Mouse (Mus musculus) natural killer cell, adult 2 months (primary cell): ENCODE measurements around the gene Plgrkt.

Experiments
- DNase-seq, 2 experiments: peaks; one replicate each; pipeline ENCODE4 v3.0.0; 2022; ENCODE audit warnings: low spot score in 2 of 2

Gene Plgrkt

GRCm38 (mm10) chr19:29354895-29355877, 12.0 kb downstream of the Plgrkt start:
- DNase-seq, result peak; percentile 78 to 88

- DNase-seq, result no peak
These were observed 16.2 kb downstream of the Plgrkt start for GRCm38 (mm10) chr19:29350991-29351390.

GRCm38 (mm10) chr19:29345636-29346035, 21.6 kb downstream of the Plgrkt start:
- no peak for DNase-seq

- no peak for DNase-seq
These were observed 22.3 kb downstream of the Plgrkt start for GRCm38 (mm10) chr19:29344868-29345267.

GRCm38 (mm10) chr19:29342281-29342680, 24.9 kb downstream of the Plgrkt start:
- peak; percentile 40 to 74 for DNase-seq

GRCm38 (mm10) chr19:29341029-29341428, 26.2 kb downstream of the Plgrkt start:
- peak in 1 of 2 experiments; percentile 38 for DNase-seq

- DNase-seq, result no peak
These were observed 30.6 kb downstream of the Plgrkt start for GRCm38 (mm10) chr19:29336624-29337023.

GRCm38 (mm10) chr19:29334068-29334745, 33.0 kb downstream of the Plgrkt start, which contains the start of gene Rln1:
Gene Rln1 (minus strand): TSS chr19:29334670.
- no peak for DNase-seq

GRCm38 (mm10) chr19:29326822-29327552, 40.2 kb downstream of the Plgrkt start:
- DNase-seq, result no peak

GRCm38 (mm10) chr19:29326396-29326795, 40.8 kb downstream of the Plgrkt start:
- DNase-seq, result no peak

GRCm38 (mm10) chr19:29325852-29326180, 41.4 kb downstream of the Plgrkt start:
- DNase-seq, result no peak

- DNase-seq, result peak; percentile 60 to 71
These were observed 41.9 kb downstream of the Plgrkt start, which contains the start of gene Insl6 for GRCm38 (mm10) chr19:29325053-29325851. Gene Insl6 (minus strand): TSS chr19:29325356.

- DNase-seq, result peak in 1 of 2 experiments; percentile 14
These were observed 43.7 kb downstream of the Plgrkt start for GRCm38 (mm10) chr19:29323416-29324049.

- no peak for DNase-seq
These were observed 54.5 kb downstream of the Plgrkt start for GRCm38 (mm10) chr19:29312661-29313060.

GRCm38 (mm10) chr19:29311791-29312190, 55.4 kb downstream of the Plgrkt start:
- no peak for DNase-seq

- no peak for DNase-seq
These were observed 58.4 kb downstream of the Plgrkt start for GRCm38 (mm10) chr19:29308832-29309231.

- DNase-seq, result no peak
These were observed 65.1 kb downstream of the Plgrkt start for GRCm38 (mm10) chr19:29302119-29302518.

GRCm38 (mm10) chr19:29300919-29301318, 66.3 kb downstream of the Plgrkt start:
- no peak for DNase-seq
